Mouse (Mus musculus) embryonic facial prominence, embryonic 10.5 days (tissue): ENCODE data around the gene Pxdn. TPM values are rescaled to one million over a fixed set of nuclear protein-coding genes. Genes with fewer than 3 reads are reported as not detected.
A peak's percentile ranks its signal among the peaks of the same experiment; 100 is the strongest.

ENCODE experiments used
- DNase-seq: peaks from one replicate; pipeline ENCODE4 v3.0.0-alpha.2; 2017; ENCODE audit warnings: low spot score
- H3K27ac ChIP-seq: fragments of 300-500 bp; sonication (generic); replicated peaks from 2 replicates; pipeline ENCODE4 v1.5.1; 2016; ENCODE audit warnings: mild to moderate bottlenecking
- H3K27me3 ChIP-seq: fragments of 300-500 bp; sonication (generic); replicated peaks from 2 replicates; pipeline ENCODE4 v1.6.1; 2016; ENCODE audit warnings: low read depth, mild to moderate bottlenecking; ENCODE audit not compliant: poor library complexity, severe bottlenecking
- H3K36me3 ChIP-seq: fragments of 300-500 bp; sonication (generic); replicated peaks from 2 replicates; pipeline ENCODE4 v1.6.1; 2016; ENCODE audit warnings: mild to moderate bottlenecking, moderate library complexity
- H3K4me1 ChIP-seq: fragments of 300-500 bp; sonication (generic); 2 replicates; pipeline ENCODE4 v1.6.1; 2016
- H3K4me3 ChIP-seq: fragments of 300-500 bp; sonication (generic); 2 replicates; pipeline ENCODE4 v1.5.1; 2016; ENCODE audit warnings: mild to moderate bottlenecking, moderate library complexity
- H3K9me3 ChIP-seq: fragments of 300-500 bp; sonication (generic); 2 replicates; pipeline ENCODE4 v1.6.1; 2016; ENCODE audit warnings: mild to moderate bottlenecking
- WGBS: fragments of 180-500 bp; shearing (Covaris S2); methylation state at CpG from one replicate; pipeline ENCODE4 v1.1.7; 2016; 5-methylcytosine and 5-hydroxymethylcytosine counted together
- polyA plus RNA-seq: library from polyadenylated mRNA; unstranded; fragments of >200 nt; fragmentation: Nextera tagmentation; extraction: Ambion mirVana; gene quantifications from 2 replicates; pipeline ENCODE4 v1.2.1, GENCODE M21; 2016

The Pxdn gene
- polyA plus RNA-seq, 1 experiment from 2014 or later: 113 TPM

GRCm38 (mm10) chr12:30035841-30036568 is 98.6 kb downstream of the Pxdn start:
- Histone ChIP-seq H3K4me1 (peaks cover 36% of the 10 kb centered on the region), H3K27me3 (no peaks in the 10 kb centered on the region), H3K27ac (peak overlapping the region; percentile 61; the same call in 1 of the 2 replicates), H3K9me3 (no peaks in the 10 kb centered on the region), H3K36me3 (no peaks in the 10 kb centered on the region), H3K4me3 (no peak overlapping the region)
- no peak for DNase-seq

GRCm38 (mm10) chr12:30036569-30037055 is 99.2 kb downstream of the Pxdn start:
- 60% methylated on average over 4 of the region's 4 CpGs for WGBS
- Histone ChIP-seq H3K27me3 (no peaks in the 10 kb centered on the region), H3K36me3 (no peaks in the 10 kb centered on the region), H3K27ac (peak overlapping the region; percentile 61; the same call in 1 of the 2 replicates), H3K4me3 (no peak overlapping the region), H3K4me1 (peaks cover 36% of the 10 kb centered on the region), H3K9me3 (no peaks in the 10 kb centered on the region)
- no peak for DNase-seq

GRCm38 (mm10) chr12:30039565-30039964 is 102.2 kb downstream of the Pxdn start:
- DNase-seq: peak; percentile 49
- Histone ChIP-seq H3K9me3 (no peaks in the 10 kb centered on the region), H3K4me1 (peaks cover 42% of the 10 kb centered on the region), H3K4me3 (no peak overlapping the region), H3K27me3 (no peaks in the 10 kb centered on the region), H3K27ac (0 out of 2 replicates have a peak overlapping the region, but pooled peaks have one; percentile 4), H3K36me3 (no peaks in the 10 kb centered on the region)
- 42% methylated on average over 4 of the region's 4 CpGs for WGBS

- Histone ChIP-seq H3K4me1 (peaks cover 42% of the 10 kb centered on the region), H3K27ac (no peak overlapping the region), H3K4me3 (no peak overlapping the region), H3K36me3 (no peaks in the 10 kb centered on the region), H3K27me3 (no peaks in the 10 kb centered on the region), H3K9me3 (no peaks in the 10 kb centered on the region)
- WGBS: 24% methylated on average over 4 of the region's 4 CpGs
- DNase-seq: peak; percentile 60
Measured at GRCm38 (mm10) chr12:30040150-30040549, 102.7 kb downstream of the Pxdn start.

- Histone ChIP-seq H3K27ac (no peak overlapping the region), H3K4me3 (no peak overlapping the region), H3K9me3 (no peaks in the 10 kb centered on the region), H3K36me3 (no peaks in the 10 kb centered on the region), H3K4me1 (no peaks in the 10 kb centered on the region), H3K27me3 (no peaks in the 10 kb centered on the region; the same call in 1 of the 2 replicates)
- WGBS: 85% methylated on average over 6 of the region's 6 CpGs
- no peak for DNase-seq
Measured at GRCm38 (mm10) chr12:30048848-30049247, 111.4 kb downstream of the Pxdn start.

- Histone ChIP-seq H3K4me3 (no peak overlapping the region), H3K9me3 (no peaks in the 10 kb centered on the region), H3K36me3 (no peaks in the 10 kb centered on the region), H3K4me1 (no peaks in the 10 kb centered on the region), H3K27ac (no peak overlapping the region), H3K27me3 (no peaks in the 10 kb centered on the region; the same call in 1 of the 2 replicates)
- no peak for DNase-seq
- 85% methylated on average over 9 of the region's 9 CpGs for WGBS
Measured at GRCm38 (mm10) chr12:30049818-30050217, 112.4 kb downstream of the Pxdn start.

- H3K36me3 ChIP-seq: no peaks in the 10 kb centered on the region
- H3K9me3 ChIP-seq: no peaks in the 10 kb centered on the region
- H3K4me3 ChIP-seq: no peak overlapping the region
- H3K4me1 ChIP-seq: no peaks in the 10 kb centered on the region
- DNase-seq: peak; percentile 66
- WGBS: 20% methylated on average over 4 of the region's 4 CpGs
- no peaks in the 10 kb centered on the region; the same call in 1 of the 2 replicates for H3K27me3 ChIP-seq
- H3K27ac ChIP-seq: no peak overlapping the region
Measured at GRCm38 (mm10) chr12:30050235-30050634, 112.8 kb downstream of the Pxdn start.

GRCm38 (mm10) chr12:30054761-30055540 is 117.5 kb downstream of the Pxdn start:
- no peaks in the 10 kb centered on the region for H3K27me3 ChIP-seq
- no peak overlapping the region for H3K4me3 ChIP-seq
- 0 out of 2 replicates have a peak, but pooled peaks cover 2% of the 10 kb centered on the region for H3K4me1 ChIP-seq
- no peaks in the 10 kb centered on the region for H3K36me3 ChIP-seq
- 88% methylated on average over 11 of the region's 11 CpGs for WGBS
- no peak overlapping the region for H3K27ac ChIP-seq
- DNase-seq: no peak
- H3K9me3 ChIP-seq: no peaks in the 10 kb centered on the region

GRCm38 (mm10) chr12:30058044-30058443 is 120.6 kb downstream of the Pxdn start:
- Histone ChIP-seq H3K27me3 (no peaks in the 10 kb centered on the region), H3K4me1 (peaks cover 11% of the 10 kb centered on the region; the same call in 1 of the 2 replicates), H3K27ac (no peak overlapping the region), H3K36me3 (no peaks in the 10 kb centered on the region), H3K9me3 (no peaks in the 10 kb centered on the region), H3K4me3 (no peak overlapping the region)
- no peak for DNase-seq
- 60% methylated on average over 6 of the region's 6 CpGs for WGBS

GRCm38 (mm10) chr12:30061503-30062117 is 124.2 kb downstream of the Pxdn start:
- Histone ChIP-seq H3K27ac (no peak overlapping the region), H3K36me3 (no peaks in the 10 kb centered on the region), H3K27me3 (no peaks in the 10 kb centered on the region), H3K9me3 (no peaks in the 10 kb centered on the region), H3K4me3 (no peak overlapping the region), H3K4me1 (peaks cover 11% of the 10 kb centered on the region; the same call in 1 of the 2 replicates)
- WGBS: 25% methylated on average over 1 of the region's 1 CpGs
- DNase-seq: no peak

- Histone ChIP-seq H3K4me3 (no peak overlapping the region), H3K27me3 (no peaks in the 10 kb centered on the region), H3K36me3 (no peaks in the 10 kb centered on the region), H3K9me3 (no peaks in the 10 kb centered on the region), H3K27ac (no peak overlapping the region), H3K4me1 (peaks cover 11% of the 10 kb centered on the region; the same call in 1 of the 2 replicates)
- DNase-seq: no peak
- 29% methylated on average over 6 of the region's 6 CpGs for WGBS
Measured at GRCm38 (mm10) chr12:30062118-30062505, 124.7 kb downstream of the Pxdn start.
